Mouse (Mus musculus): ENCODE data around the gene Il6st. TPM values are rescaled to one million over a fixed set of nuclear protein-coding genes. Genes with fewer than 3 reads are reported as not detected.

Il6st gene
- total RNA-seq, 1 experiment, result 55.2 TPM

- in situ Hi-C loops (cut with MboI; ENCODE audit: low sequenced_read_pairs in 2 of 2, unreplicated experiment in 2 of 2), result no loop called here
- TF ChIP-seq CHD2 (IDR thresholded peaks at IDR 0.05; ENCODE audit: low read depth, low read length), result no peak
- no peak for TF ChIP-seq ZNF384 (IDR thresholded peaks at IDR 0.05; ENCODE audit: low read depth, low read length)
- no peak for TF ChIP-seq ZC3H11A (IDR thresholded peaks at IDR 0.05; ENCODE audit: borderline replicate concordance, low read depth, low read length)
- TF ChIP-seq MAFK (IDR thresholded peaks at IDR 0.05; ENCODE audit: insufficient read depth, low read depth, low read length), result no peak
- no peak for TF ChIP-seq HCFC1 (IDR thresholded peaks at IDR 0.05; ENCODE audit: borderline replicate concordance, insufficient read depth, low read length)
- H3K4me1 ChIP-seq (ENCODE audit: control insufficient read depth in 2 of 2, insufficient read depth in 2 of 2, low read length in 2 of 2, poor library complexity in 1 of 2), result peaks cover 13 to 18% of the 10 kb centered on the region in 2 experiments
- H3K9me3 ChIP-seq (ENCODE audit: control insufficient read depth, insufficient read depth, low read depth, low read length), result no peaks in the 10 kb centered on the region
- no peak overlapping the region for H3K27ac ChIP-seq (ENCODE audit: insufficient read depth, low read depth, low read length, poor library complexity, severe bottlenecking)
- no peak for DNase-seq (ENCODE audit: low read depth, low spot score)
- H3K9ac ChIP-seq (ENCODE audit: insufficient read depth, low read depth, low read length, poor library complexity, severe bottlenecking), result peak overlapping the region; percentile 97
- peak overlapping the region; percentile 90 to 99 for H3K4me3 ChIP-seq (ENCODE audit: insufficient read depth in 1 of 2, low read depth in 1 of 2, low read length in 2 of 2, poor library complexity in 1 of 2, severe bottlenecking in 1 of 2)
- H3K36me3 ChIP-seq (ENCODE audit: control insufficient read depth, insufficient read depth, low read length, poor library complexity, severe bottlenecking), result no peaks in the 10 kb centered on the region
Measured at GRCm38 (mm10) chr13:112464626-112465287, 887 bp downstream of the Il6st start.

- Histone ChIP-seq H3K4me1 (ENCODE audit: control insufficient read depth in 2 of 2, insufficient read depth in 2 of 2, low read length in 2 of 2, poor library complexity in 1 of 2) (peaks cover 13 to 20% of the 10 kb centered on the region in 2 experiments), H3K9me3 (ENCODE audit: control insufficient read depth, insufficient read depth, low read depth, low read length) (no peaks in the 10 kb centered on the region), H3K27ac (ENCODE audit: insufficient read depth, low read depth, low read length, poor library complexity, severe bottlenecking) (no peak overlapping the region), H3K9ac (ENCODE audit: insufficient read depth, low read depth, low read length, poor library complexity, severe bottlenecking) (no peak overlapping the region), H3K36me3 (ENCODE audit: control insufficient read depth, insufficient read depth, low read length, poor library complexity, severe bottlenecking) (no peaks in the 10 kb centered on the region), H3K4me3 (ENCODE audit: insufficient read depth in 1 of 2, low read depth in 1 of 2, low read length in 2 of 2, poor library complexity in 1 of 2, severe bottlenecking in 1 of 2) (no peak overlapping the region; a peak in 1 of 4 replicates)
- TF ChIP-seq ZC3H11A (IDR thresholded peaks at IDR 0.05; ENCODE audit: borderline replicate concordance, low read depth, low read length) (no peak), CHD2 (IDR thresholded peaks at IDR 0.05; ENCODE audit: low read depth, low read length) (no peak), MAFK (IDR thresholded peaks at IDR 0.05; ENCODE audit: insufficient read depth, low read depth, low read length) (no peak), HCFC1 (IDR thresholded peaks at IDR 0.05; ENCODE audit: borderline replicate concordance, insufficient read depth, low read length) (no peak), ZNF384 (IDR thresholded peaks at IDR 0.05; ENCODE audit: low read depth, low read length) (no peak)
- in situ Hi-C loops (cut with MboI; ENCODE audit: low sequenced_read_pairs in 2 of 2, unreplicated experiment in 2 of 2), result no loop called here
- DNase-seq (ENCODE audit: low read depth, low spot score), result no peak
Measured at GRCm38 (mm10) chr13:112465585-112465984, 1.7 kb downstream of the Il6st start.

- TF ChIP-seq MAFK (IDR thresholded peaks at IDR 0.05; ENCODE audit: insufficient read depth, low read depth, low read length), result no peak
- TF ChIP-seq ZNF384 (IDR thresholded peaks at IDR 0.05; ENCODE audit: low read depth, low read length), result no peak
- no peak for TF ChIP-seq ZC3H11A (IDR thresholded peaks at IDR 0.05; ENCODE audit: borderline replicate concordance, low read depth, low read length)
- no peak for TF ChIP-seq CHD2 (IDR thresholded peaks at IDR 0.05; ENCODE audit: low read depth, low read length)
- TF ChIP-seq HCFC1 (IDR thresholded peaks at IDR 0.05; ENCODE audit: borderline replicate concordance, insufficient read depth, low read length), result no peak
- in situ Hi-C loops (cut with MboI; ENCODE audit: low sequenced_read_pairs in 2 of 2, unreplicated experiment in 2 of 2), result no loop called here
- peaks cover 14% of the 10 kb centered on the region in 2 experiments for H3K4me1 ChIP-seq (ENCODE audit: control insufficient read depth in 2 of 2, insufficient read depth in 2 of 2, low read length in 2 of 2, poor library complexity in 1 of 2)
- H3K4me3 ChIP-seq (ENCODE audit: insufficient read depth in 1 of 2, low read depth in 1 of 2, low read length in 2 of 2, poor library complexity in 1 of 2, severe bottlenecking in 1 of 2), result no peak overlapping the region
- H3K27ac ChIP-seq (ENCODE audit: insufficient read depth, low read depth, low read length, poor library complexity, severe bottlenecking), result no peak overlapping the region
- no peak for DNase-seq (ENCODE audit: low read depth, low spot score)
- H3K9me3 ChIP-seq (ENCODE audit: control insufficient read depth, insufficient read depth, low read depth, low read length), result no peaks in the 10 kb centered on the region
- 0 out of 2 replicates have a peak, but pooled peaks cover 2% of the 10 kb centered on the region for H3K36me3 ChIP-seq (ENCODE audit: control insufficient read depth, insufficient read depth, low read length, poor library complexity, severe bottlenecking)
- H3K9ac ChIP-seq (ENCODE audit: insufficient read depth, low read depth, low read length, poor library complexity, severe bottlenecking), result no peak overlapping the region
Measured at GRCm38 (mm10) chr13:112466136-112466945, 2.5 kb downstream of the Il6st start.

- Histone ChIP-seq H3K36me3 (ENCODE audit: control insufficient read depth, insufficient read depth, low read length, poor library complexity, severe bottlenecking) (0 out of 2 replicates have a peak, but pooled peaks cover 2% of the 10 kb centered on the region), H3K4me3 (ENCODE audit: insufficient read depth in 1 of 2, low read depth in 1 of 2, low read length in 2 of 2, poor library complexity in 1 of 2, severe bottlenecking in 1 of 2) (no peak overlapping the region), H3K4me1 (ENCODE audit: control insufficient read depth in 2 of 2, insufficient read depth in 2 of 2, low read length in 2 of 2, poor library complexity in 1 of 2) (peaks cover 11 to 12% of the 10 kb centered on the region in 2 experiments), H3K9me3 (ENCODE audit: control insufficient read depth, insufficient read depth, low read depth, low read length) (no peaks in the 10 kb centered on the region), H3K9ac (ENCODE audit: insufficient read depth, low read depth, low read length, poor library complexity, severe bottlenecking) (no peak overlapping the region), H3K27ac (ENCODE audit: insufficient read depth, low read depth, low read length, poor library complexity, severe bottlenecking) (no peak overlapping the region)
- no peak for TF ChIP-seq MAFK (IDR thresholded peaks at IDR 0.05; ENCODE audit: insufficient read depth, low read depth, low read length)
- TF ChIP-seq CHD2 (IDR thresholded peaks at IDR 0.05; ENCODE audit: low read depth, low read length), result no peak
- no peak for TF ChIP-seq HCFC1 (IDR thresholded peaks at IDR 0.05; ENCODE audit: borderline replicate concordance, insufficient read depth, low read length)
- no peak for DNase-seq (ENCODE audit: low read depth, low spot score)
- in situ Hi-C loops (cut with MboI; ENCODE audit: low sequenced_read_pairs in 2 of 2, unreplicated experiment in 2 of 2), result no loop called here
Measured at GRCm38 (mm10) chr13:112466946-112467255, 3.0 kb downstream of the Il6st start.

Measured in ES-E14 (cell line).